ENCODE assay signal across 9 mouse cellular contexts in genomic region chr3:28175997-28176967, GRCm38 (mm10).
DNase-seq lines count a peak whose midpoint lies in the region; ATAC-seq and TF ChIP-seq lines count a peak whose summit lies in the region.
"Had no signal": no experiment of that assay in that cellular context is flagged by ENCODE, and none has a peak within 500 bp of the region (broad histone marks: within the 10 kb centered on the region; RNA-seq: fewer than 3 reads in every experiment).

No protein-coding gene starts in this region.

- no peak for TF ChIP-seq CTCF in olfactory bulb, adult 2 months (IDR thresholded peaks at IDR 0.05; ENCODE audit: insufficient read depth, low read depth, low read length)

- H3K36me3 ChIP-seq in heart, embryonic 12.5 days: no peaks in the 10 kb centered on the region
- no peaks in the 10 kb centered on the region for H3K36me3 ChIP-seq in heart, embryonic 15.5 days

- ATAC-seq in heart, embryonic 12.5 days (ENCODE audit: insufficient number of reproducible peaks, low FRiP score): peak; percentile 66; the same call in 1 of the 2 replicates
- ATAC-seq in heart, embryonic 15.5 days (replicated peaks; ENCODE audit: insufficient number of reproducible peaks, insufficient read depth, low FRiP score, low read depth): no peak

- H3K9ac ChIP-seq in heart, embryonic 12.5 days: no peak overlapping the region
- no peak overlapping the region for H3K9ac ChIP-seq in heart, embryonic 15.5 days

- intact Hi-C loops in heart, postnatal 25 days (cut with DNase I): no loop called here

- H3K4me3 ChIP-seq in heart, embryonic 12.5 days: no peak overlapping the region
- no peak overlapping the region for H3K4me3 ChIP-seq in heart, embryonic 15.5 days
- H3K4me3 ChIP-seq in olfactory bulb, adult 2 months (ENCODE audit: insufficient read depth, low read depth, low read length): peak overlapping the region; percentile 39

- H3K4me1 ChIP-seq in heart, embryonic 12.5 days (replicated peaks): peaks cover 17% of the 10 kb centered on the region
- H3K4me1 ChIP-seq in heart, embryonic 15.5 days (replicated peaks): peaks cover 7% of the 10 kb centered on the region; the same call in 1 of the 2 replicates
- peaks cover 8% of the 10 kb centered on the region for H3K4me1 ChIP-seq in olfactory bulb, adult 2 months (ENCODE audit: control insufficient read depth, insufficient read depth, low read length)

- no peaks in the 10 kb centered on the region for H3K9me3 ChIP-seq in heart, embryonic 12.5 days (replicated peaks)
- no peaks in the 10 kb centered on the region for H3K9me3 ChIP-seq in heart, embryonic 15.5 days (replicated peaks)

- no peak overlapping the region for H3K27ac ChIP-seq in heart, embryonic 12.5 days (ENCODE audit: poor library complexity, severe bottlenecking)
- no peak overlapping the region for H3K27ac ChIP-seq in heart, embryonic 15.5 days
- H3K27ac ChIP-seq in olfactory bulb, adult 2 months (ENCODE audit: insufficient read depth, low read depth, low read length): peak overlapping the region; percentile 73

- peak overlapping the region; percentile 53 for H3K4me2 ChIP-seq in heart, embryonic 12.5 days
- peak overlapping the region; percentile 27 for H3K4me2 ChIP-seq in heart, embryonic 15.5 days

- no peaks in the 10 kb centered on the region for H3K27me3 ChIP-seq in heart, embryonic 12.5 days (replicated peaks)
- H3K27me3 ChIP-seq in heart, embryonic 15.5 days: no peaks in the 10 kb centered on the region
- H3K27me3 ChIP-seq: CH12.LX had no signal

- WGBS in heart, embryonic 12.5 days: 22% methylated on average over 21 of the region's 21 CpGs
- WGBS in heart, embryonic 15.5 days: 23% methylated on average over 21 of the region's 21 CpGs
- 9% methylated on average over 21 of the region's 21 CpGs for WGBS in olfactory bulb, adult 2 months

- TF ChIP-seq POLR2A in olfactory bulb, adult 2 months (IDR thresholded peaks at IDR 0.05; ENCODE audit: insufficient read depth, low read depth, low read length): 0 out of 2 replicates have a peak, but pooled peaks have one; percentile 19

- no peak for DNase-seq in heart, postnatal 25 days (ENCODE audit: low spot score)
- DNase-seq in cerebellum, postnatal 25 days: peak; percentile 77 to 84
- DNase-seq in left cerebral cortex, adult 8-10 months (ENCODE audit: low spot score in 2 of 2): peak; percentile 67 to 94
- no peak for DNase-seq in thymus, adult 18-20 months
- DNase-seq in spleen, adult 18-20 months: no peak

Comparison
In these comparisons a context has a peak if more than half of its experiments do, and no peak if none do; other contexts are left out.
1. DNase-seq: peak in cerebellum, postnatal 25 days (2 of 2) and left cerebral cortex, adult 8-10 months (2 of 2); none in heart, postnatal 25 days (single experiment), thymus, adult 18-20 months (0 of 2) and spleen, adult 18-20 months (0 of 2).